Mouse (Mus musculus) natural killer cell, adult 2 months (primary cell): Measurements from ENCODE around the gene Slc39a5.

Experiments used
- DNase-seq, 2 experiments: peaks; one replicate each; pipeline ENCODE4 v3.0.0; 2022; ENCODE audit warnings: low spot score in 2 of 2

Slc39a5 gene

GRCm38 (mm10) chr10:128410560-128410845 is 9.5 kb upstream of the Slc39a5 start:
- no peak for DNase-seq

- DNase-seq = peak; percentile 96 to 98
These were observed 8.9 kb upstream of the Slc39a5 start for GRCm38 (mm10) chr10:128409692-128410559.

- peak; percentile 3 to 9 for DNase-seq
These were observed 7.8 kb upstream of the Slc39a5 start for GRCm38 (mm10) chr10:128408591-128409535.

GRCm38 (mm10) chr10:128403931-128404330 is 2.9 kb upstream of the Slc39a5 start:
- DNase-seq = no peak

- DNase-seq = no peak
These were observed 609 bp upstream of the Slc39a5 start for GRCm38 (mm10) chr10:128401638-128402037.

GRCm38 (mm10) chr10:128400338-128400737 is 691 bp downstream of the Slc39a5 start:
- DNase-seq = no peak

- no peak for DNase-seq
These were observed 3.6 kb downstream of the Slc39a5 start for GRCm38 (mm10) chr10:128397466-128397865.

- no peak for DNase-seq
These were observed 4.2 kb downstream of the Slc39a5 start for GRCm38 (mm10) chr10:128396716-128397264.

- DNase-seq = no peak
These were observed 4.9 kb downstream of the Slc39a5 start for GRCm38 (mm10) chr10:128396017-128396673.

- DNase-seq = no peak
These were observed 9.2 kb downstream of the Slc39a5 start for GRCm38 (mm10) chr10:128391850-128392249.

GRCm38 (mm10) chr10:128390366-128390765 is 10.7 kb downstream of the Slc39a5 start:
- DNase-seq = no peak

- DNase-seq = no peak
These were observed 11.5 kb downstream of the Slc39a5 start for GRCm38 (mm10) chr10:128389570-128389969.

GRCm38 (mm10) chr10:128388941-128389340 is 12.1 kb downstream of the Slc39a5 start:
- peak in 1 of 2 experiments; percentile 19 for DNase-seq

- no peak for DNase-seq
These were observed 15.1 kb downstream of the Slc39a5 start for GRCm38 (mm10) chr10:128385902-128386301.

- no peak for DNase-seq
These were observed 18.5 kb downstream of the Slc39a5 start for GRCm38 (mm10) chr10:128382482-128382881.

- DNase-seq = peak; percentile 17 to 33
These were observed 20.5 kb downstream of the Slc39a5 start for GRCm38 (mm10) chr10:128380565-128380964.

- DNase-seq = no peak
These were observed 21.8 kb downstream of the Slc39a5 start for GRCm38 (mm10) chr10:128379260-128379659.

- DNase-seq = no peak
These were observed 22.6 kb downstream of the Slc39a5 start for GRCm38 (mm10) chr10:128378462-128378861.

- DNase-seq = no peak
These were observed 23.0 kb downstream of the Slc39a5 start for GRCm38 (mm10) chr10:128377940-128378448.

- DNase-seq = no peak
These were observed 23.6 kb downstream of the Slc39a5 start for GRCm38 (mm10) chr10:128377222-128377939.
